Mouse (Mus musculus) midbrain, embryonic 15.5 days (tissue): ENCODE results near the gene Ctsd. TPM values are rescaled to one million over a fixed set of nuclear protein-coding genes. Genes with fewer than 3 reads are reported as not detected.

Source experiments
- ATAC-seq: fragments of 200-750 bp; cut with Nextera tagmentation; replicated peaks from 2 replicates; pipeline ENCODE4 v1.8.0; 2017; ENCODE audit warnings: moderate TSS enrichment
- H3K27ac ChIP-seq: fragments of 300-500 bp; sonication (generic); 2 replicates; pipeline ENCODE4 v1.5.1; 2015; ENCODE audit warnings: mild to moderate bottlenecking, inconsistent platforms
- H3K27me3 ChIP-seq: fragments of 300-500 bp; sonication (generic); replicated peaks from 2 replicates; pipeline ENCODE4 v1.6.1; 2015; ENCODE audit warnings: inconsistent platforms
- H3K36me3 ChIP-seq: fragments of 300-500 bp; sonication (generic); replicated peaks from 2 replicates; pipeline ENCODE4 v1.6.1; 2015; ENCODE audit warnings: inconsistent platforms
- H3K4me1 ChIP-seq: fragments of 300-500 bp; sonication (generic); 2 replicates; pipeline ENCODE4 v1.6.1; 2015; ENCODE audit warnings: inconsistent platforms
- H3K4me2 ChIP-seq: fragments of 300-500 bp; sonication (generic); 2 replicates; pipeline ENCODE4 v1.6.1; 2015; ENCODE audit warnings: inconsistent platforms, mild to moderate bottlenecking, moderate library complexity
- H3K4me3 ChIP-seq: fragments of 300-500 bp; sonication (generic); 2 replicates; pipeline ENCODE4 v1.5.1; 2015; ENCODE audit warnings: mild to moderate bottlenecking, inconsistent platforms
- H3K9ac ChIP-seq: fragments of 300-500 bp; sonication (generic); 2 replicates; pipeline ENCODE4 v1.6.1; 2015; ENCODE audit warnings: mild to moderate bottlenecking, inconsistent platforms
- H3K9me3 ChIP-seq: fragments of 300-500 bp; sonication (generic); 2 replicates; pipeline ENCODE4 v1.6.1; 2016; ENCODE audit warnings: inconsistent platforms
- WGBS: fragments of 180-500 bp; shearing (Covaris S2); methylation state at CpG from one replicate; pipeline ENCODE4 v1.1.7; 2015; ENCODE audit warnings: mixed read lengths; 5-methylcytosine and 5-hydroxymethylcytosine counted together
- polyA plus RNA-seq: library from polyadenylated mRNA; unstranded; fragments of >200 nt; fragmentation: Nextera tagmentation; extraction: Ambion mirVana; gene quantifications from 2 replicates; pipeline ENCODE4 v1.2.1, GENCODE M21; 2015

Ctsd gene
- polyA plus RNA-seq, 1 experiment from 2014 or later, result 254 TPM

DNA sequence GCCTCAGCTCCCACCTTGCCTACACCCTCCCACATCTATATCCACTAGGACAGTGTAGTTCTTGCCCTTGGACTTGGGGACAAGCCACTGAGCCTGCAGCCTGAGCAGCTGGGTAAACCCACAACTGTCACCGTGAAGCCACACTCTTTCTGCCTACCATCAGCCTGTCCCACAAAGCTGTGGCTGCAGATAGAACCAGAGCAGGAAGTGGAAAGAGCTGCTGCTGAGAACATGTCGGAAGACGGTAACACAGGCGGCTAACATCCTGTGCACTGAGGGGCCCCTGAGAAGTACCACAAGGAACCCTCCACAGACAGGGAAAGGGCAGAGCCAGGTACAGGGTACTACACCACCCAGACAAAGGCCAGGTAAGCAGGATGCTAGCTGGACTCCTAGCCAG is 6.7 kb downstream of the Ctsd start:
- H3K9me3 ChIP-seq, result no peaks in the 10 kb centered on the region
- no peak for ATAC-seq
- 91% methylated on average over 4 of the region's 4 CpGs for WGBS
- peaks cover 56% of the 10 kb centered on the region for H3K36me3 ChIP-seq
- no peaks in the 10 kb centered on the region for H3K27me3 ChIP-seq
- H3K4me3 ChIP-seq, result no peak overlapping the region
- no peak overlapping the region for H3K27ac ChIP-seq
- no peak overlapping the region for H3K4me2 ChIP-seq
- no peak overlapping the region for H3K9ac ChIP-seq
- H3K4me1 ChIP-seq, result peaks cover 7% of the 10 kb centered on the region

DNA sequence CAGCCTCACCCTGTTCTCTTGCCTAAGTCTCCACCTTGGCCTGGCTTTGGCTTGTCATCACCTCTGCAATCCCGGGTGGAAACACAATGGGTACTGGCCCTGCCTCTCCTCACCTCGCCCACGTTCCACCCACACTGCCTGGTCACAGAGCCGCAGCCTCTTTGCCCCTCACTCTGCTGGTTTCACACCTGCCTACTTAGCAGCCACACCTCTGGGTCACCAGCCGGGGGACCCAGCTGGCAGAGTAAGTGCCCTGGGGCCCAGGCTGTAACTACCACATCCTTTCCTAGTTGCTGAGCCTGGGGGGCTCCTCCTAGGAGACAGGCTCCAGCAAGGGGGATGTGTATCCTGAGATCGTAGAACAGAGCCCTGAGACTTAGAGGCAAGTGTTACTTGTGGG is 8.7 kb downstream of the Ctsd start:
- Histone ChIP-seq H3K36me3 (peaks cover 63% of the 10 kb centered on the region), H3K27ac (no peak overlapping the region), H3K4me1 (no peaks in the 10 kb centered on the region), H3K27me3 (no peaks in the 10 kb centered on the region), H3K4me3 (no peak overlapping the region), H3K4me2 (no peak overlapping the region), H3K9me3 (no peaks in the 10 kb centered on the region), H3K9ac (no peak overlapping the region)
- ATAC-seq, result no peak
- 88% methylated on average over 6 of the region's 6 CpGs for WGBS

DNA sequence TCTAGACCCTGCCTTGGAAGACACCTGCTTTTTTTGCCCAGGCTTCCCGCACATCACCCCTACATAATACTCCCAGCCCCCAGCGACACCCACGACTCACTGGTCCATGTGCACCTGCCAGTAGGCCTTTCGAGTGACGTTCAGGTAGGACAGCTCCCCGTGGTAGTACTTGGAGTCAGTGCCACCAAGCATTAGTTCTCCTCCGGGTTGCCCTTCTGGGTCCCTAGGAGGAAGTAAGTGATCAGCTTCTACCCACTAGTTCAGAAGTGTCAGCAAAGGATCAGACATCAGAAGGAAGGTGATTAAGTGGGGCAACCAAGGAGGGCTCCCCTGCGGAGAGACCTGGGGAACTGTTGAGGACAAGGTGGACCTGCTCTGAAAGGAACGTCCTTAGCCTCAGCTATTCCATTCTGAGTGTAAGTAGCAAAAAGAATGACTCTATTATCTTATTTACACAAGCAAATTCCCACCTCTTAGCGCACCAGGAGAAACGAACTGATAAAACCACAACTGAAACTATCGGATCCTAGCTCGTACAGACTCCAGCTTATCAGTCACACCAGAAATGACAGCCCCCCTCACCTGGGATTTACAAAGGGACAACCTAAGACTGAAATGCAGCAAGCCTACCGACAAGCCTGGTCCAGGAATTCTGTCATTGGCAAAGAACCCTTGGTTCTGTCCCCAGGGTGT is 10.5 kb downstream of the Ctsd start:
- Histone ChIP-seq H3K27ac (no peak overlapping the region), H3K27me3 (peaks cover 4% of the 10 kb centered on the region; the same call in 1 of the 2 replicates), H3K4me3 (no peak overlapping the region), H3K36me3 (peaks cover 50% of the 10 kb centered on the region), H3K9me3 (no peaks in the 10 kb centered on the region), H3K4me2 (no peak overlapping the region), H3K9ac (no peak overlapping the region), H3K4me1 (peaks cover 2% of the 10 kb centered on the region)
- WGBS, result 92% methylated on average over 14 of the region's 14 CpGs
- no peak for ATAC-seq

DNA sequence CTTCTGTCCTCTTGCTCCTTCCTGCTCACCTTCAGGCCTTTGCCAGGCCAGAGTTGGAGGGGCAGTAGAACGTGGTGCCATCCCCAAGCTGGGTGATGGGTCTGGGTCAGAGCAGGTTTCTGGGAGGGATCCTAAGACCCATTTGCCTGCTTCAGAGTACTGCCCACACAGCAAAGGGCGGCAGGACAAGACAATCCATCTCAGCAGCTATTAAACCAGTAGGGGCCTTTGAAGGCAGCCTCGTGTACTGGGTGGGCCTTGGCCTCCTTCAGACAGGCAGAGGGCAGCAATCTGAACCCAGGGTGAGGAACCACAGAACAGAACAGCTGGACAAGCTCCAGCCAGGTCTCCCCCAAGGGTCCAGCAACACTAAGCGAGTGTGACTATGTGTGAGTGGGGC is 11.7 kb downstream of the Ctsd start:
- 84% methylated on average over 4 of the region's 4 CpGs for WGBS

DNA sequence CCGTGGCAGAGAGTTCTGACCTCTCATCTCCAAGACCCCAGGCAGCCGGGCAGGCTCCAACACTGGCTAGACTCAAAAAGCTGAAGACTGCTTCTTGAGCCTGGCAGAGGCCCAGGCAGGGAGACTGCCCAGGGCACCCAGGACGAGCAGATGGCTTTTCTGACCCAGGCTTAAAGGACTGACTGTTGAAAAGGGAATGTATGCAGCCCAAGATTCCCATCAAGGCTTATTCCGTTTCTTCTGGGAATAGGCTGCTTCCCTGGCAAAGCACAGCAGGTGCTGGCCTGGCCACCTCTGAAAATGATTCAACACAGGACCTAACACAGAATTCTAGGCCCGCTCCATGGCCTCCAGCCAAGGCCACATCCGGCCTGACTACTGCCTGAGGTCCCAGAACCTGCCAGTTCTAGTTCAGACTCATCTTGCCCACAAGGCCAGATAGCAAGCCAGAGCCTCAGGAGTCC is 12.5 kb downstream of the Ctsd start:
- peaks cover 32% of the 10 kb centered on the region for H3K36me3 ChIP-seq
- H3K27me3 ChIP-seq, result peaks cover 25% of the 10 kb centered on the region
- ATAC-seq, result no peak
- no peak overlapping the region for H3K4me3 ChIP-seq
- H3K27ac ChIP-seq, result no peak overlapping the region
- H3K4me1 ChIP-seq, result peaks cover 10% of the 10 kb centered on the region
- no peak overlapping the region for H3K9ac ChIP-seq
- WGBS, result 79% methylated on average over 6 of the region's 6 CpGs
- no peak overlapping the region for H3K4me2 ChIP-seq
- H3K9me3 ChIP-seq, result no peaks in the 10 kb centered on the region

More for the DNA sequence above, 11.7 kb downstream of the Ctsd start:
- H3K4me1 ChIP-seq, result peaks cover 10% of the 10 kb centered on the region
- H3K27ac ChIP-seq, result no peak overlapping the region
- H3K9ac ChIP-seq, result no peak overlapping the region
- peaks cover 17% of the 10 kb centered on the region for H3K27me3 ChIP-seq
- no peak overlapping the region for H3K4me2 ChIP-seq
- no peak overlapping the region for H3K4me3 ChIP-seq
- peaks cover 38% of the 10 kb centered on the region for H3K36me3 ChIP-seq
- H3K9me3 ChIP-seq, result no peaks in the 10 kb centered on the region
- ATAC-seq, result no peak

DNA sequence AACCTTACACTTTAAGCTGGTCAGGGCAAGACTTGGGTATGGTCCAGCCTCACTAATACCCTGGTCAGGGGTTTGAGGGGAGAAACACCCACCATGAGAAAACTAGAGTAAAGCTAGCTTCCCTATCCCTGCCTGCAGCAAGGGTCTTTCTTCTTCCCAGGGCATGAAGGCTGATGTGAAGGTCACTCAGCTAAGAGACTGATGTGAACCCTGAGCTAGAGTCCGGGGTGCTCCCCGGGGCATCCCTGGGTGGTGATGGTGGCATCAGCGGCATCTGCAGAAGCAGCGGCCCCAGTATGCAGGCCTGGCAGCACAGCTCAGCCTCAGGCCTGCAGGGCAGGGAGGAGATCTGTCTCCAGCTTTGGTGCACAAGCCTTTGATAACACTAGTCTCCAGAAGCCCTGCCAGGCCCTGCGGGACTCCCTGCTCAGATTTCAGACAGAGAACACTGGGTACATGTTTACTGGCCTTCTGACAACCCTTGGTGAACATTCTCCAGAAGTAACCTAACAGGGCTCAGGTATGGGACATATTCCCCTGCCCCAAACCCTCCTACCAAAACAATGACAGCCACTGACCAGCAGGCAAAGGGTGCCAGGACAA is 13.3 kb downstream of the Ctsd start:
- ATAC-seq, result no peak
- H3K9ac ChIP-seq, result no peak overlapping the region
- H3K9me3 ChIP-seq, result no peaks in the 10 kb centered on the region
- no peak overlapping the region for H3K27ac ChIP-seq
- H3K4me3 ChIP-seq, result no peak overlapping the region
- peaks cover 24% of the 10 kb centered on the region for H3K36me3 ChIP-seq
- 92% methylated on average over 5 of the region's 5 CpGs for WGBS
- peaks cover 10% of the 10 kb centered on the region for H3K4me1 ChIP-seq
- H3K27me3 ChIP-seq, result peaks cover 27% of the 10 kb centered on the region
- no peak overlapping the region for H3K4me2 ChIP-seq

DNA sequence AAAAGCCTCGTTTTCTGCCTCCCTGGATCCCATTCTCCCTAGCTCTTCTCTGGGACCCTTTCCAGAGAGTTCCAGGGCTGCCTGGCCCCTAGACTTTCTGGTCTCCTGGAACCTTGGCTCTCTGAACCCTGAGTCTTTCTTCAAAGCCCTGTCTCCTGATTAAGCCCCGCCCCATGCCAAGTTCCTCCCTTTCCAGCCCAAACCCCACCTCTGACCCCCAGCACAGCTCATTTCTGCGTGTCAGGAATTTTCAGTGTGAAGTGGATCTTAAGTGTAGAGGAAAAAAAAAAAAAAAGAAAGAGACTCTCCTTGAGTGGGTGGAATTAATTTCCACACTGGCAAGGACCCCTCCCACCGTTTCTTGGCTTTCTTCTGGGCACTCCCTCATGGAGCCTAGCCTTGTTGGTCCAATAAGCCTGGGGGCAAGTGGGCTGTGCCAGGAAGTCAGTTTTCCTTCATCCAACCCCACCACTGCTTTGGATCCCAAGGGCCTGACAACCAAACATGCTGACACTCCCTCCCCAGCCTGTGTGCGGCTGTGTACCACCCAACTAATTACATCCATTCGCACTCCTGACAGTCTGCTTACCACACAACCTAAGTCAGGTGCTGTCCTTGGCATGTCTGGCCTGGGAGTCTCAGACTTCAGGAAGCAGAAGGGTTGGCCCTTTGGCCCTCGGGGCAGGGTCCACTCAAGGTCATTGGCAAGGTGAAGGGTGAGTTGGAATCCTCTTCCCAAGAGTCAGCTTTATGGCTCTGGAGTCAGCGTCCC is 14.0 kb downstream of the Ctsd start, which contains the start of gene Ifitm10:
TSS of gene Ifitm10 (minus strand) at position 113 of the 772 bp plus-strand sequence.
- Histone ChIP-seq H3K9me3 (no peaks in the 10 kb centered on the region), H3K4me1 (peaks cover 10% of the 10 kb centered on the region), H3K36me3 (peaks cover 18% of the 10 kb centered on the region), H3K4me2 (peak within 1 kb of the TSS; percentile 67), H3K9ac (no peak within 1 kb of the TSS), H3K4me3 (no peak within 1 kb of the TSS), H3K27me3 (peaks cover 27% of the 10 kb centered on the region), H3K27ac (no peak within 1 kb of the TSS)
- ATAC-seq, result no peak
- 68% methylated on average over 8 of the region's 8 CpGs for WGBS

DNA sequence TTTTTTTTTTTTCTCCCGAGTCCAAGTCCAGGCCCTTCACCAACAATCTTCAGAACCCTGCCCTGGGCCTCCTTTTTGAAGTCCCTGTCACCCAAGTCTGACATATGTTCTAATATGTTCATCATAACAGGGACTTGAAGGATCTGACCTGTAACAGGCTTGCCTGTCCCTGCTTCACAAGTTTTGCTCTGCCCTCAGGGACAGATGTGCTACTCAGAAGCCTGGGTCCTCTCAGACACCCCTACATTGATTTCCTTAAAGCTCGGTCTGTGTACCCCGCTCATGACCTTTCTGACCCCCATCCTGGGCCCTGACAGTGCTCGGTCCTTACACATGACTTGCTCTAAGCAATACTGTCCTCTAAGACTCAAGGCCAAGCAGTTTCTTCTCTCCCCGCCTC is 14.8 kb downstream of the Ctsd start:
- H3K27ac ChIP-seq, result no peak overlapping the region
- no peak overlapping the region for H3K4me3 ChIP-seq
- peaks cover 12% of the 10 kb centered on the region for H3K36me3 ChIP-seq
- H3K9ac ChIP-seq, result no peak overlapping the region
- peaks cover 10% of the 10 kb centered on the region for H3K4me1 ChIP-seq
- no peak for ATAC-seq
- H3K9me3 ChIP-seq, result no peaks in the 10 kb centered on the region
- H3K4me2 ChIP-seq, result no peak overlapping the region
- WGBS, result 78% methylated on average over 5 of the region's 5 CpGs
- H3K27me3 ChIP-seq, result peaks cover 27% of the 10 kb centered on the region

DNA sequence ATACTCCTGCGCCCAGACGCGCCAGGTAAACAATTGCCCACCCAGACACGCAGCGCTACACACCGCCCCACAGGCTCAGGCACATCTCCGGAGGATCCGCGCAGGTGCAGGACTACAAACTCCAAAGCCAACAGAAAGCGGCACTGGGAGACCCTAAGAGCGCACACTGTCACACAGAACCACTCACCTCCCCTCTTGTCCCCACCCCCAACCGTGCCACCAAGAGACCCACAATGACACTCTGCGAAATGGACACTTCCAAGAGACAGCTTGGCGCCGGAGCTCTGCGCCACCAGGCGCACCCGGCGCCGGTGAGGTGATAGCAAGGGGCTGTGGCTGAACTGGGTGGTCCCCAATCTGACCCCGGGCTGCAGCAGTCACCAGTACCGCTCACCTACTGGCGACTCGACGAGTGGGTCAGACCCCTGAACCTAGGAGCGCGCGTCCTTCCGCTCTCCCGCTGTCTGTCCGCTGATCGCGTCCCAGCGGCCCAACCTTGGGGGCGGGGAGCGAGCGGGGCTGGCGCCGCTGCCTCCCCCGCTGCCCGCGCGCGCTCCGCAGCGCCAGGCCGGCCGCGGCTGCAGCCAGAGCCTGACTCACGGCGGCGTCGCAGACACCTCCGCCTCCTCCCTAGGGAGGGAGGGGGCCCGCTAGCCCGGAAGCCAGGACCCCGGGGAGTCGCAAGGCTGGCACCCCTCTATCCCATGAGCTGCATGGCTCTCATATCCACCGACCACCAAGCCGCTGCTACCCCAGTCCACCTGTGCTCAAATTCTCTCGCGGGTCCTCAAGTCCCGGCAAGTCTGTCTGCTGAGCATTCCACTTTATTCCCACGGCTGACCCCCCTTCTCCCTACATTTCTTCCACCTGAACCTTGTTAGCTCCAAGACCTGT is 15.8 kb downstream of the Ctsd start:
- H3K27ac ChIP-seq, result no peak overlapping the region
- peak; percentile 48; the same call in 1 of the 2 replicates for ATAC-seq
- H3K36me3 ChIP-seq, result peaks cover 9% of the 10 kb centered on the region
- H3K27me3 ChIP-seq, result peaks cover 27% of the 10 kb centered on the region
- H3K9me3 ChIP-seq, result no peaks in the 10 kb centered on the region
- H3K4me2 ChIP-seq, result peak overlapping the region; percentile 67
- peak overlapping the region; percentile 46 for H3K9ac ChIP-seq
- H3K4me1 ChIP-seq, result peaks cover 10% of the 10 kb centered on the region
- 2% methylated on average over 61 of the region's 64 CpGs for WGBS
- H3K4me3 ChIP-seq, result peak overlapping the region; percentile 47

DNA sequence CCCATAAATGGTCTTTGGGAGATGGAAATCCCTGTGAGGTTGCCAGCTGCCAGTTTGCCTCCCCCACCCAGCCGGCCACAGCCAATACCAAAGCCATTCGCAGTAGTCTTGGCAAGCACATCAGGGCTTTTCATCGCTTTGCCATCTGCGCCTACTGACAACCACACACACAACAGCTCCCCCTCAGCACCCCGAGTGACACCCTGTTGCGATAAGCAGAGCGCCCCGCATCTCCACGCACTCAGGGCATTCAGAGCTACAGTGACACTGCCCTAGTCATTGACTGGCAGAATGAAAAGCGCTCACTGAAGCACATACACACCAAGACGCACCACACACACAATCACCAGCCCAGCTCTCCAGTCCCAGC is 16.5 kb downstream of the Ctsd start:
- WGBS, result 26% methylated on average over 11 of the region's 11 CpGs
- peaks cover 10% of the 10 kb centered on the region for H3K4me1 ChIP-seq
- no peak overlapping the region for H3K27ac ChIP-seq
- H3K9me3 ChIP-seq, result no peaks in the 10 kb centered on the region
- H3K36me3 ChIP-seq, result peaks cover 9% of the 10 kb centered on the region
- H3K4me3 ChIP-seq, result peak overlapping the region; percentile 47
- ATAC-seq, result no peak
- H3K27me3 ChIP-seq, result peaks cover 27% of the 10 kb centered on the region
- H3K9ac ChIP-seq, result peak overlapping the region; percentile 46; the same call in 1 of the 2 replicates
- peak overlapping the region; percentile 67 for H3K4me2 ChIP-seq

DNA sequence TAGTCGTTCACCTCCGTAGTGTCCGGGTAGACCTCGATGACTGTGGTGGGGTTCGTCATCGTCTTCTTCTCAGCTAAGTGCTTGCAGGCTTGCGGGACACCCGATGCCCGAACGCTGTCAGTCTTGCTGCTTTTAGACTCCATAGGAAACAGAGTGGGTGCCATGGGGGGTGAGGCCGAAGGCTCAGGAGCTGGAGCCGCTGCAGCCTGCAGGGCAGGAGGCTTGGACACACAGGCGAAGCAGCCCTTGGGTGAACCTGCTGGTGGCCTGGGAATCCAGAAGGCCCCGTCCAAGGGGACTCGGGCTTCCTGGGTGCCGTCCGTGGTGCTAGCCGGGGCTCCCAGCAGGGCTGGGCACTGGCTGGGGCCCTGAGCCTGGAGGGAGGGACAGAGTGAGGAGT is 16.9 kb downstream of the Ctsd start:
- Histone ChIP-seq H3K4me3 (no peak overlapping the region; the same call in 1 of the 2 replicates), H3K27me3 (peaks cover 27% of the 10 kb centered on the region)
- 81% methylated on average over 18 of the region's 18 CpGs for WGBS

More for the DNA sequence above, 16.9 kb downstream of the Ctsd start:
- H3K4me1 ChIP-seq, result peaks cover 10% of the 10 kb centered on the region
- peaks cover 5% of the 10 kb centered on the region for H3K36me3 ChIP-seq
- peak overlapping the region; percentile 67 for H3K4me2 ChIP-seq
- H3K27ac ChIP-seq, result no peak overlapping the region
- H3K9ac ChIP-seq, result no peak overlapping the region
- no peaks in the 10 kb centered on the region for H3K9me3 ChIP-seq
- ATAC-seq, result no peak
